Mouse (Mus musculus) hindbrain, postnatal 0 days (tissue): ENCODE data around the gene Tlr8. TPM values are rescaled to one million over a fixed set of nuclear protein-coding genes. Genes with fewer than 3 reads are reported as not detected.
A peak's percentile ranks its signal among the peaks of the same experiment; 100 is the strongest.
"Not testable (repeated sequence)": the region's sequence is repeated elsewhere in the genome, so short reads cannot be mapped to it uniquely, and the experiment has no call there.

Source experiments
- ATAC-seq: fragments of 200-750 bp; cut with Nextera tagmentation; 2 replicates; pipeline ENCODE4 v1.8.0; 2017; ENCODE audit warnings: mild to moderate bottlenecking, moderate TSS enrichment, moderate library complexity
- DNase-seq: peaks from one replicate; pipeline ENCODE4 v3.0.0-alpha.2; 2015; ENCODE audit warnings: low spot score
- H3K27ac ChIP-seq: fragments of 300-500 bp; sonication (generic); 2 replicates; pipeline ENCODE4 v1.5.1; 2014; ENCODE audit warnings: mild to moderate bottlenecking
- H3K27me3 ChIP-seq: fragments of 300-500 bp; sonication (generic); 2 replicates; pipeline ENCODE4 v1.6.1; 2014; ENCODE audit warnings: low read length, mixed read lengths; ENCODE audit not compliant: insufficient read depth
- H3K36me3 ChIP-seq: fragments of 300-500 bp; sonication (generic); 2 replicates; pipeline ENCODE4 v1.6.1; 2014; ENCODE audit warnings: low read length, mixed read lengths; ENCODE audit not compliant: insufficient read depth
- H3K4me1 ChIP-seq: fragments of 300-500 bp; sonication (generic); 2 replicates; pipeline ENCODE4 v1.6.1; 2014; ENCODE audit warnings: antibody characterized with exemption, low read length, mixed read lengths; ENCODE audit not compliant: insufficient read depth
- H3K4me2 ChIP-seq: fragments of 300-500 bp; sonication (generic); 2 replicates; pipeline ENCODE4 v1.6.1; 2014; ENCODE audit warnings: low read depth, mild to moderate bottlenecking, low read length, moderate library complexity, mixed read lengths
- H3K4me3 ChIP-seq: fragments of 300-500 bp; sonication (generic); 2 replicates; pipeline ENCODE4 v1.5.1; 2014; ENCODE audit warnings: low read length
- H3K9ac ChIP-seq: fragments of 300-500 bp; sonication (generic); replicated peaks from 2 replicates; pipeline ENCODE4 v1.6.1; 2014; ENCODE audit warnings: mild to moderate bottlenecking, low read length, moderate library complexity, mixed read lengths
- H3K9me3 ChIP-seq: fragments of 300-500 bp; sonication (generic); 2 replicates; pipeline ENCODE4 v1.6.1; 2016; ENCODE audit warnings: low read length, mixed read lengths
- CTCF ChIP-seq: IDR thresholded peaks from 2 replicates; pipeline ENCODE4 v1.5.1; 2016; ENCODE audit warnings: antibody characterized with exemption, control low read depth, low read depth
- WGBS: fragments of 180-500 bp; shearing (Covaris S2); extraction: QIAGEN DNeasy Blood & Tissue Kit; methylation state at CpG from one replicate; pipeline ENCODE4 v1.1.7; 2014; 5-methylcytosine and 5-hydroxymethylcytosine counted together
- polyA plus RNA-seq: library from polyadenylated mRNA; unstranded; fragments of >200 nt; fragmentation: Nextera tagmentation; extraction: Ambion mirVana; gene quantifications from 2 replicates; pipeline ENCODE4 v1.2.1, GENCODE M21; 2015
- total RNA-seq: library from RNA; depleted of rRNA; stranded (reverse); fragments of >200 nt; gene quantifications from 2 replicates; pipeline ENCODE4 v1.2.3, GENCODE M21; 2014; rRNA removed

Gene Tlr8
- 0.26 and 0.40 TPM in 2 replicates for total RNA-seq
- 0.10 and 0.28 TPM in 2 replicates for polyA plus RNA-seq

GRCm38 (mm10) chrX:167264086-167264485 is at the start of gene Tlr8:
Tlr8 (minus strand) TSS chrX:167264329.
- no peaks in the 10 kb centered on the region for H3K36me3 ChIP-seq
- H3K27me3 ChIP-seq: no peaks in the 10 kb centered on the region
- H3K4me1 ChIP-seq: no peaks in the 10 kb centered on the region
- no peak within 1 kb of the TSS for H3K9ac ChIP-seq
- no peak for TF ChIP-seq CTCF
- H3K4me3 ChIP-seq: no peak within 1 kb of the TSS
- DNase-seq: no peak
- no peak within 1 kb of the TSS for H3K27ac ChIP-seq
- no peak for ATAC-seq
- H3K4me2 ChIP-seq: no peak within 1 kb of the TSS
- H3K9me3 ChIP-seq: no peaks in the 10 kb centered on the region
- WGBS: 76% methylated on average over 4 of the region's 4 CpGs

- H3K36me3 ChIP-seq, H3K27ac ChIP-seq, H3K4me2 ChIP-seq, H3K9me3 ChIP-seq, H3K27me3 ChIP-seq, DNase-seq, ATAC-seq, H3K9ac ChIP-seq, H3K4me1 ChIP-seq, H3K4me3 ChIP-seq: not testable (repeated sequence)
- no CpG with 5 or more reads among the region's 1 CpGs for WGBS
Observed at GRCm38 (mm10) chrX:167302061-167302460, 37.9 kb upstream of the Tlr8 start.

GRCm38 (mm10) chrX:167276953-167277352 is 12.8 kb upstream of the Tlr8 start:
- DNase-seq (peak; percentile 78), ATAC-seq (peak; percentile 61; the same call in 1 of the 2 replicates)
- Histone ChIP-seq H3K4me3 (no peak overlapping the region), H3K9me3 (no peaks in the 10 kb centered on the region), H3K4me2 (no peak overlapping the region), H3K27ac (no peak overlapping the region), H3K36me3 (no peaks in the 10 kb centered on the region), H3K4me1 (no peaks in the 10 kb centered on the region), H3K9ac (no peak overlapping the region), H3K27me3 (no peaks in the 10 kb centered on the region)
- WGBS: 24% methylated on average over 9 of the region's 9 CpGs
- peak; percentile 78 for TF ChIP-seq CTCF

- Histone ChIP-seq H3K27me3 (no peaks in the 10 kb centered on the region), H3K9me3 (no peaks in the 10 kb centered on the region), H3K4me1 (no peaks in the 10 kb centered on the region), H3K4me3 (no peak overlapping the region), H3K9ac (no peak overlapping the region), H3K27ac (no peak overlapping the region), H3K36me3 (no peaks in the 10 kb centered on the region), H3K4me2 (no peak overlapping the region)
- DNase-seq: no peak
- ATAC-seq: no peak
- TF ChIP-seq CTCF: no peak
- 66% methylated on average over 10 of the region's 10 CpGs for WGBS
Observed at GRCm38 (mm10) chrX:167276551-167276950, 12.4 kb upstream of the Tlr8 start.

GRCm38 (mm10) chrX:167263530-167263929 is 599 bp downstream of the Tlr8 start:
- DNase-seq (no peak), ATAC-seq (no peak)
- no peaks in the 10 kb centered on the region for H3K27me3 ChIP-seq
- TF ChIP-seq CTCF: no peak
- WGBS: 81% methylated on average over 4 of the region's 4 CpGs
- H3K4me3 ChIP-seq: no peak overlapping the region
- H3K4me1 ChIP-seq: no peaks in the 10 kb centered on the region
- H3K36me3 ChIP-seq: no peaks in the 10 kb centered on the region
- H3K9me3 ChIP-seq: no peaks in the 10 kb centered on the region
- no peak overlapping the region for H3K9ac ChIP-seq
- no peak overlapping the region for H3K4me2 ChIP-seq
- H3K27ac ChIP-seq: no peak overlapping the region

DNA sequence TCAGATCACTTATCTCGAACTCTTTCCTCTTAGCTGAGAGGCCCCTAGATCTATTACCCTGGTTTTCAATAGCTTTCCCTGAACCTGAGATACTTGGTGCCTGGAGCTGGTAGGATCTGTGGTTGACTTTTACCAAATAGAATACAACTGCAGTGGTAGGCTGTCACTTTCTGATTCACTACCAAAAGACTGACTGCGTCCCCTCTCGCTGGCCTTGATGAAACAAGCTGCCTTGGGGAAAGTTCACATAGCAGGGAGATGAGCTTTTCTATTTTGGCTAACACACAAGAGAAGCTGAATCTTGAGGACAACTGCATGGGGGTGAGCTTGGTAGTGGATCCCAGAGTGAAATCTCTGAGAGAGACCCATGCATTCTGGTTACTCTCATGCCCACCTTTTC is 22.4 kb downstream of the Tlr8 start:
- Histone ChIP-seq H3K36me3 (no peaks in the 10 kb centered on the region), H3K9ac (no peak overlapping the region), H3K27ac (no peak overlapping the region), H3K4me3 (no peak overlapping the region), H3K9me3 (no peaks in the 10 kb centered on the region), H3K27me3 (no peaks in the 10 kb centered on the region), H3K4me1 (no peaks in the 10 kb centered on the region), H3K4me2 (no peak overlapping the region)
- 90% methylated on average over 3 of the region's 3 CpGs for WGBS
- TF ChIP-seq CTCF: no peak
- no peak for DNase-seq
- no peak for ATAC-seq

DNA sequence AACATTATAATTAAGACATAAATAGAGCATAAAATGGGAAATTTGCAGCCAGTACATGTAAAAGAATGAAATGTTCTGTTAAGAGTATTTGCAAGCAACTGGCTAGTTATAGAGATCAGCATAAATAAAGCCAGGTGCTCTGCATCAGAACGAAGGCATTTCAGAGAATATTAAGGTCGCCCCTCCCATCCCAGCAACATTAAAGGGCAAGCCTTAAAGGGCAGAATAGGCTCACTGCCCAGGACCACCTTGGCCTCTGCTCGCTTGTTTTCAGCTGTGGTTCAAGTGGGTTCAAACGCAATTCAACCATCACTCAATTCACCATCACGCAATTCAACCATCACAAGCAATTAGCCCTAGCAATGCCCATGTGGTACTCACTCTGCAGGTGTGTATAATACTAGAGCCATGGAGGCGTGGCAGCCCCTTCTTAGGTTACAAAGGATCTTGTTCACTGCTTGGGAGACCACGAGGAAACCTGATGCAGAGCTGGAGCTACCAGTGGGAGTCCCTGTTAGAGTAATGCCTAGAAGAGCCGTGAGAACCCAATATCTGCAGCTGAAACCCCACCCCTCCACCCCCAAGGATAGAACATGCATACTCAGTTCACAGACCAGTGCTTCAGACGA is 24.7 kb downstream of the Tlr8 start:
- Histone ChIP-seq H3K9me3 (no peaks in the 10 kb centered on the region), H3K4me1 (no peaks in the 10 kb centered on the region), H3K4me2 (no peak overlapping the region), H3K27me3 (no peaks in the 10 kb centered on the region), H3K36me3 (no peaks in the 10 kb centered on the region), H3K4me3 (no peak overlapping the region), H3K27ac (no peak overlapping the region), H3K9ac (no peak overlapping the region)
- 63% methylated on average over 9 of the region's 9 CpGs for WGBS
- DNase-seq (no peak), ATAC-seq (no peak)
- TF ChIP-seq CTCF: no peak
